Mouse (Mus musculus) stomach, embryonic 14.5 days (tissue): ENCODE data around the gene Fars2. TPM values are rescaled to one million over a fixed set of nuclear protein-coding genes. Genes with fewer than 3 reads are reported as not detected.

ENCODE experiments used
- ATAC-seq: fragments of 200-750 bp; cut with Nextera tagmentation; 2 replicates; pipeline ENCODE4 v1.8.0; 2017; ENCODE audit warnings: low read depth, moderate TSS enrichment; ENCODE audit not compliant: insufficient number of reproducible peaks, insufficient read depth, low FRiP score
- H3K27ac ChIP-seq: fragments of 300-500 bp; sonication (generic); 2 replicates; pipeline ENCODE4 v1.5.1; 2014; ENCODE audit warnings: mild to moderate bottlenecking, low read length, moderate library complexity, mixed read lengths
- H3K27me3 ChIP-seq: fragments of 300-500 bp; sonication (generic); 2 replicates; pipeline ENCODE4 v1.6.1; 2014; ENCODE audit warnings: low read length, control low read depth, mixed read lengths; ENCODE audit not compliant: control insufficient read depth, insufficient read depth
- H3K36me3 ChIP-seq: fragments of 300-500 bp; sonication (generic); 2 replicates; pipeline ENCODE4 v1.6.1; 2014; ENCODE audit warnings: mild to moderate bottlenecking, control low read depth, low read length, moderate library complexity, mixed read lengths; ENCODE audit not compliant: control insufficient read depth, insufficient read depth
- H3K4me1 ChIP-seq: fragments of 300-500 bp; sonication (generic); 2 replicates; pipeline ENCODE4 v1.6.1; 2014; ENCODE audit warnings: low read length, control low read depth, mixed read lengths; ENCODE audit not compliant: control insufficient read depth, insufficient read depth
- H3K4me2 ChIP-seq: fragments of 300-500 bp; sonication (generic); replicated peaks from 2 replicates; pipeline ENCODE4 v1.6.1; 2014; ENCODE audit warnings: low read depth, low read length, control low read depth
- H3K4me3 ChIP-seq: fragments of 300-500 bp; sonication (generic); 2 replicates; pipeline ENCODE4 v1.5.1; 2014; ENCODE audit warnings: low read depth, low read length, control low read depth
- H3K9ac ChIP-seq: fragments of 300-500 bp; sonication (generic); replicated peaks from 2 replicates; pipeline ENCODE4 v1.6.1; 2014; ENCODE audit warnings: low read depth, mild to moderate bottlenecking, control low read depth, low read length, moderate library complexity, mixed read lengths
- H3K9me3 ChIP-seq: fragments of 300-500 bp; sonication (generic); 2 replicates; pipeline ENCODE4 v1.6.1; 2016; ENCODE audit warnings: low read depth, low read length, control low read depth; ENCODE audit not compliant: control insufficient read depth
- WGBS: fragments of 180-500 bp; shearing (Covaris S2); extraction: QIAGEN DNeasy Blood & Tissue Kit; methylation state at CpG from one replicate; pipeline ENCODE4 v1.1.7; 2014; 5-methylcytosine and 5-hydroxymethylcytosine counted together
- polyA plus RNA-seq: library from polyadenylated mRNA; unstranded; fragments of >200 nt; fragmentation: Nextera tagmentation; extraction: Ambion mirVana; gene quantifications from 2 replicates; pipeline ENCODE4 v1.2.1, GENCODE M21; 2014

Gene Fars2
- polyA plus RNA-seq, 1 experiment from 2014 or later: 40.0 TPM

GRCm38 (mm10) chr13:36629154-36629553 is 511.9 kb downstream of the Fars2 start:
- H3K9me3 ChIP-seq: no peaks in the 10 kb centered on the region
- H3K27me3 ChIP-seq: no peaks in the 10 kb centered on the region
- no peak overlapping the region for H3K9ac ChIP-seq
- WGBS: 45% methylated on average over 1 of the region's 1 CpGs
- H3K36me3 ChIP-seq: no peaks in the 10 kb centered on the region
- no peak for ATAC-seq
- no peaks in the 10 kb centered on the region for H3K4me1 ChIP-seq
- H3K27ac ChIP-seq: no peak overlapping the region
- no peak overlapping the region for H3K4me2 ChIP-seq
- no peak overlapping the region for H3K4me3 ChIP-seq

- H3K4me1 ChIP-seq: no peaks in the 10 kb centered on the region
- no peaks in the 10 kb centered on the region for H3K27me3 ChIP-seq
- H3K4me2 ChIP-seq: no peak overlapping the region
- H3K4me3 ChIP-seq: no peak overlapping the region
- WGBS: 24% methylated on average over 7 of the region's 7 CpGs
- no peaks in the 10 kb centered on the region for H3K9me3 ChIP-seq
- H3K36me3 ChIP-seq: no peaks in the 10 kb centered on the region
- no peak for ATAC-seq
- H3K27ac ChIP-seq: no peak overlapping the region
- H3K9ac ChIP-seq: no peak overlapping the region
These were observed 531.0 kb downstream of the Fars2 start for GRCm38 (mm10) chr13:36648257-36648656.

- WGBS: 82% methylated on average over 3 of the region's 3 CpGs
- H3K27ac ChIP-seq: no peak overlapping the region
- no peak overlapping the region for H3K9ac ChIP-seq
- no peaks in the 10 kb centered on the region for H3K4me1 ChIP-seq
- H3K4me3 ChIP-seq: no peak overlapping the region
- H3K27me3 ChIP-seq: no peaks in the 10 kb centered on the region
- no peak overlapping the region for H3K4me2 ChIP-seq
- no peaks in the 10 kb centered on the region for H3K9me3 ChIP-seq
- no peak for ATAC-seq
- no peaks in the 10 kb centered on the region for H3K36me3 ChIP-seq
These were observed 537.0 kb downstream of the Fars2 start for GRCm38 (mm10) chr13:36654251-36654650.

- no peak overlapping the region for H3K4me3 ChIP-seq
- H3K4me1 ChIP-seq: no peaks in the 10 kb centered on the region
- H3K9ac ChIP-seq: no peak overlapping the region
- no peak overlapping the region for H3K4me2 ChIP-seq
- H3K27ac ChIP-seq: no peak overlapping the region
- no peaks in the 10 kb centered on the region for H3K36me3 ChIP-seq
- H3K27me3 ChIP-seq: no peaks in the 10 kb centered on the region
- no peaks in the 10 kb centered on the region for H3K9me3 ChIP-seq
- 56% methylated on average over 1 of the region's 1 CpGs for WGBS
- ATAC-seq: no peak
These were observed 562.1 kb downstream of the Fars2 start for GRCm38 (mm10) chr13:36679345-36679744.

GRCm38 (mm10) chr13:36680690-36681355 is 563.6 kb downstream of the Fars2 start:
- WGBS: 85% methylated on average over 8 of the region's 8 CpGs
- H3K9ac ChIP-seq: no peak overlapping the region
- ATAC-seq: no peak
- no peaks in the 10 kb centered on the region for H3K4me1 ChIP-seq
- H3K4me3 ChIP-seq: no peak overlapping the region
- H3K27ac ChIP-seq: no peak overlapping the region
- no peaks in the 10 kb centered on the region for H3K36me3 ChIP-seq
- no peaks in the 10 kb centered on the region for H3K27me3 ChIP-seq
- H3K9me3 ChIP-seq: no peaks in the 10 kb centered on the region
- H3K4me2 ChIP-seq: no peak overlapping the region

- H3K27me3 ChIP-seq: no peaks in the 10 kb centered on the region
- no peak for ATAC-seq
- H3K4me1 ChIP-seq: no peaks in the 10 kb centered on the region
- 68% methylated on average over 4 of the region's 4 CpGs for WGBS
- no peaks in the 10 kb centered on the region for H3K36me3 ChIP-seq
- H3K9ac ChIP-seq: no peak overlapping the region
- H3K4me3 ChIP-seq: no peak overlapping the region
- H3K27ac ChIP-seq: no peak overlapping the region
- H3K9me3 ChIP-seq: no peaks in the 10 kb centered on the region
- no peak overlapping the region for H3K4me2 ChIP-seq
These were observed 566.4 kb downstream of the Fars2 start for GRCm38 (mm10) chr13:36683581-36683980.

- H3K27ac ChIP-seq: no peak overlapping the region
- ATAC-seq: no peak
- H3K9ac ChIP-seq: no peak overlapping the region
- H3K4me3 ChIP-seq: no peak overlapping the region
- WGBS: 53% methylated on average over 7 of the region's 7 CpGs
- no peaks in the 10 kb centered on the region for H3K36me3 ChIP-seq
- no peak overlapping the region for H3K4me2 ChIP-seq
- H3K27me3 ChIP-seq: no peaks in the 10 kb centered on the region
- peaks cover 2% of the 10 kb centered on the region; the same call in 1 of the 2 replicates for H3K4me1 ChIP-seq
- H3K9me3 ChIP-seq: no peaks in the 10 kb centered on the region
These were observed 578.4 kb downstream of the Fars2 start for GRCm38 (mm10) chr13:36695516-36696201.

- WGBS: 84% methylated on average over 8 of the region's 8 CpGs
- Histone ChIP-seq H3K9me3 (no peaks in the 10 kb centered on the region), H3K27ac (no peak overlapping the region), H3K9ac (no peak overlapping the region), H3K27me3 (no peaks in the 10 kb centered on the region), H3K4me3 (no peak overlapping the region), H3K4me2 (no peak overlapping the region), H3K4me1 (peaks cover 2% of the 10 kb centered on the region; the same call in 1 of the 2 replicates), H3K36me3 (no peaks in the 10 kb centered on the region)
- no peak for ATAC-seq
These were observed 579.1 kb downstream of the Fars2 start for GRCm38 (mm10) chr13:36696351-36696771.
